Mouse (Mus musculus) megakaryocyte, embryonic 14.5 days (primary cell): ENCODE results near the gene Igfbp2.

ENCODE experiments used
- FLI1 ChIP-seq: IDR thresholded peaks from 2 replicates; pipeline ENCODE4 v1.6.1; 2012; ENCODE audit warnings: low read length, inconsistent platforms, mixed read lengths
- GATA1 ChIP-seq: IDR thresholded peaks from 3 replicates; pipeline ENCODE4 v1.6.1; 2012; ENCODE audit warnings: mixed read lengths, low read length, inconsistent platforms, borderline replicate concordance

DNA sequence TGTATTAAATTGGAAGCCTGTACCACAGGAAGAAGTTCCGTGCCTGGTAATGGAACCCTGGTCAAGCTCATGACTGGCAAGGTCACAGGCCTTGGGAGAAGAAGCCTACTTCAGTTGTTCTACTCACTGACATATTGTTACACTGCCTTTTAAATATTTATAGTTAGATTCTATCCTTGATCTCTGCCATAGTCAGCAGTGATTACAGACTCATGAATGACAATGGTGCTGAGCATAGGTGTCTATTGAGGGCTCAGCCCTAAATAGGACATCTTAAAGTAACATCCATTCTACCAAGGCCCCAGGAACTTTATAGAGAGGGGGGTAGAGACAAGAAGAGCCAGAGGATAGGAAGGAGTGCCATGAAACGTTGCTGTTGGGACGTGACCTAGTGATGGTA is 13.2 kb upstream of the Igfbp2 start:
- TF ChIP-seq GATA1 (no peak), FLI1 (no peak)
